Mouse (Mus musculus) liver, embryonic 14.5 days (tissue): Measurements from ENCODE around the gene Stag1.

Experiments
- CTCF ChIP-seq: IDR thresholded peaks from 2 replicates; pipeline ENCODE4 v1.5.1; 2016; ENCODE audit warnings: antibody characterized with exemption, low read depth, control low read depth
- EP300 ChIP-seq: IDR thresholded peaks from 2 replicates; pipeline ENCODE4 v1.6.1; 2016; ENCODE audit warnings: antibody characterized with exemption, low read depth

DNA sequence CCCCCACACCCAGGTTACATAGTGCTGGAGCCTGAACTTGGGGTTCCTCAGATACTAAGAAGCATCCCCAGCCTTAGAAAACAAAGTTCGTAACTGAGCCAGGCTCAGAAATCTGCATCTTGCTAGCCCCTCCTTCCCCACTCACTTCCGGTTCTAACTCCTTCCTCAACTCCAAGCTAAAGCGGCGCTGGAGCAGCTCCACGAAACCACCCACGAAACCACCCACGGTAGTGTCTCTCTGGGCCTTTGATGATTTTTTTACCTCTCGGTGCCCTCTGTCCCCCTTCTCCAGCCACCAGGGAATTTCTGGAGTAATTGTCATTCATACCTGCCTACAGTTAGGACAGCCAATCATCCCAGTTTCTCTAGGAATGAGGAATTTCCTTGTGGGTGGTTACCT lies at the start of gene Stag1:
- TF ChIP-seq CTCF: no peak
- no peak for TF ChIP-seq EP300
